Mouse (Mus musculus): ENCODE measurements around the gene Hdac7. TPM values are rescaled to one million over a fixed set of nuclear protein-coding genes. Genes with fewer than 3 reads are reported as not detected.
A peak's percentile ranks its signal among the peaks of the same experiment; 100 is the strongest.

Gene Hdac7
- polyA plus RNA-seq, 1 experiment from 2014 or later, result 33.0 TPM

DNA sequence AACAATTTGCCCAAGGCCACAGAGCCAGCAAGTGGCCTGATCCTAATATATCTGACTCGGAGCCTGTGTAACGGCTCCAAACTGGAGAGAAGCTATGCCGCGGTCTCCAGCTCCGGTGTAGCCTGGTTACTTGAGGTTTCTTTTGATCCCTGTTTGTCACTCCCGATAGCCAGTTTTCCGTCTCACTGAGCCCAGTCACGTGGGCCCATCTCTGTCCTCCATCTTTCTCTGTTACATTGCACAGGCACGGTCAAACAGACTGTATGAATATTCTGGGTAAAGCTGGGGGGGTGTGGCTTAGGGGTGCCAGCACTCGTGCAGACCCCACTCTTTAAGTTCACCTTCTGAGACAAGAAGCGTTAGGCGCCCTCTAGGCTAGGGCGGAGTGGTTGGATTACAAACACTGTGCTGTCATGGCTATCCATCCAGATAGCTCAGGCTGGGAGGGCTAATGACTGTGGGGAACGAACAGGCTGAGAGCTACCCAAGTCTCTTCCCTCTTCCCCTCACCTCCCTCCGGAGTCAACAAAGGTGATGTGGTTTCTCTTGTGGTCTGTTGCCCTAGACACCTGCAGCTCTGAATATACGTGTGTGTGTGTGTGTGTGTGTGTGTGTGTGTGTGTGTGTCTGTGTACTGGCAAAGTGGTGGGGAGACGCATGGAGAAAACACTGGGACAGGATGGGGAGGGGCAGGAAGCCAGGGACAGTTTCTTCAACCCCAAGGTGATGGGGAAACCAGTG is 8.0 kb downstream of the Hdac7 start:
- Histone ChIP-seq H3K27me3 (ENCODE audit: control insufficient read depth, insufficient read depth, low read length) (no peaks in the 10 kb centered on the region), H3K4me1 (ENCODE audit: control insufficient read depth, insufficient read depth, low read length) (peaks cover 32% of the 10 kb centered on the region), H3K27ac (ENCODE audit: low read length) (no peak overlapping the region), H3K4me2 (replicated peaks; ENCODE audit: low read depth, low read length) (no peak overlapping the region), H3K4me3 (ENCODE audit: low read depth, low read length) (no peak overlapping the region), H3K36me3 (ENCODE audit: control insufficient read depth, insufficient read depth, low read length) (no peaks in the 10 kb centered on the region), H3K9ac (replicated peaks; ENCODE audit: low read depth, low read length) (no peak overlapping the region), H3K9me3 (ENCODE audit: control insufficient read depth, low read depth, low read length) (no peaks in the 10 kb centered on the region)
- WGBS, result 50% methylated on average over 17 of the region's 17 CpGs
- ATAC-seq (ENCODE audit: insufficient number of reproducible peaks, insufficient read depth, low FRiP score, low read depth), result no peak

DNA sequence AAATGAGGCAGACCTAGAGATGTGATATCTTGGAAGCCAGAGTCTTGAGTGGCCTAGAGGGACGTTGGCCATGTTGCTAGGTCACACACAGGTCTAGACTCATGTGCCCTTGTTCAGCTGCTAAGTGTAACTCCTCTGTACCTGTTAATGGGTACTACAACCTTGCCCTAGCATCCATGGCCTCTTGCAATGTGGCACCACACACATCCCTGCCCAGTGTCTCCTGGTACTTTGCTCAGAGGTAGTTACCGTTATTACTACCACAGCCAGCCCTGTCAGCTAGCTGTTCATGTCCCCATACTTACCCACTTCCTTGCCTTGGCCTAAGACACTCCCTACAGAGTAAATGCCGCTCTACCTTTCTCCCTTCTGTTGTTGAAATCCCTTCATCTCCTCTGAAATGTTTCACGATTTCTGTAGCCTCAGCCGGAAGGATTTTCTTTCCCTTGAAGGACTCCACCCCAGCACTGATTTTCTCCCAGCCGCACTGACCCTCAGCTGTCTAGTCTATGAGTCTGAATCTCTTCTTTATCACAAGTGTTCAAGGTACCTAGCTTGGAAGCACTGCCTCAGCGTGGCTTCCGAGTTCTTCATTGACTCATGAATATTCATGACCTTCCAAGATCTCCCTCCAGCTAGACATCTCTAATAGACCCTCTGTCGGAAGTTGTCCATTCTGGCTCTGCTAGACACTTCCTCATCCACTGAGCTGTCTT is 11.4 kb downstream of the Hdac7 start:
- 69% methylated on average over 9 of the region's 9 CpGs for WGBS
- Histone ChIP-seq H3K4me1 (ENCODE audit: control insufficient read depth, insufficient read depth, low read length) (peaks cover 43% of the 10 kb centered on the region), H3K9ac (replicated peaks; ENCODE audit: low read depth, low read length) (no peak overlapping the region), H3K4me3 (ENCODE audit: low read depth, low read length) (no peak overlapping the region), H3K27ac (ENCODE audit: low read length) (peak overlapping the region; percentile 2; the same call in 1 of the 2 replicates), H3K4me2 (replicated peaks; ENCODE audit: low read depth, low read length) (peak overlapping the region; percentile 64; the same call in 1 of the 2 replicates), H3K36me3 (ENCODE audit: control insufficient read depth, insufficient read depth, low read length) (no peaks in the 10 kb centered on the region), H3K27me3 (ENCODE audit: control insufficient read depth, insufficient read depth, low read length) (no peaks in the 10 kb centered on the region), H3K9me3 (ENCODE audit: control insufficient read depth, low read depth, low read length) (no peaks in the 10 kb centered on the region)
- ATAC-seq (ENCODE audit: insufficient number of reproducible peaks, insufficient read depth, low FRiP score, low read depth), result no peak

DNA sequence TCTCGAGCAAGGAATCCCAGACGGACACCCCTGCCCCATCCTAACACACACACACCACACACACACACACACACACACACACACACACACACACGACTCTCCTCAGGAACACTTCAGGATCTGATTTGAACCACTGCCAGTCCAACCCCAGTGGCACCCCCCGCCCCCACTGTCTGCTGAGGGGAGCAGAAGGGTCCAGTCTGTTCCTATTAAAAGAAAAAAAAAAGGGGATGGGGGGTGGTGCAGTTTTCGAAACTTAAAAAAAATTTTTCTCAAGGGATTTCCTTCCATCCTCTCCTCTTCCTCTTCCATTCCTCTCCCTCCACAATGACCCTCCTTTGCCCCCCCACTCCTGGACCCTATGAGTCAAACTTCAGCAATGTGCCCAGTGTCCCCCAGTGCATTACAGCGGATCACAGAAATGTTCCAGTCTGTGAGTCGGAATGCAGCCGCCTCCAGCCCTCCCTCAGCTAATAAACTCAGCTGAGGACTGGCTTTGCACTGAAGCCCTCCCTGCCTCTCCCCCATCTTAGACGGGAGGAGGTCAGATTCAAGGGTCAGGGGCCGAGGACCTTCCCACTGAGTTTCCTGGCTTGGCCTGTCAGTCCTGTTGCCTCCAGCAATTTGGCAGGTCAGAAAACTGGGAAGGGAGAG is 12.2 kb downstream of the Hdac7 start:
- Histone ChIP-seq H3K36me3 (ENCODE audit: control insufficient read depth, insufficient read depth, low read length) (no peaks in the 10 kb centered on the region), H3K9me3 (ENCODE audit: control insufficient read depth, low read depth, low read length) (no peaks in the 10 kb centered on the region), H3K27ac (ENCODE audit: low read length) (peak overlapping the region; percentile 97), H3K9ac (replicated peaks; ENCODE audit: low read depth, low read length) (peak overlapping the region; percentile 97), H3K4me1 (ENCODE audit: control insufficient read depth, insufficient read depth, low read length) (peaks cover 40% of the 10 kb centered on the region), H3K4me2 (replicated peaks; ENCODE audit: low read depth, low read length) (peak overlapping the region; percentile 64), H3K4me3 (ENCODE audit: low read depth, low read length) (peak overlapping the region; percentile 78), H3K27me3 (ENCODE audit: control insufficient read depth, insufficient read depth, low read length) (no peaks in the 10 kb centered on the region)
- ATAC-seq (ENCODE audit: insufficient number of reproducible peaks, insufficient read depth, low FRiP score, low read depth), result no peak
- 5% methylated on average over 10 of the region's 10 CpGs for WGBS

DNA sequence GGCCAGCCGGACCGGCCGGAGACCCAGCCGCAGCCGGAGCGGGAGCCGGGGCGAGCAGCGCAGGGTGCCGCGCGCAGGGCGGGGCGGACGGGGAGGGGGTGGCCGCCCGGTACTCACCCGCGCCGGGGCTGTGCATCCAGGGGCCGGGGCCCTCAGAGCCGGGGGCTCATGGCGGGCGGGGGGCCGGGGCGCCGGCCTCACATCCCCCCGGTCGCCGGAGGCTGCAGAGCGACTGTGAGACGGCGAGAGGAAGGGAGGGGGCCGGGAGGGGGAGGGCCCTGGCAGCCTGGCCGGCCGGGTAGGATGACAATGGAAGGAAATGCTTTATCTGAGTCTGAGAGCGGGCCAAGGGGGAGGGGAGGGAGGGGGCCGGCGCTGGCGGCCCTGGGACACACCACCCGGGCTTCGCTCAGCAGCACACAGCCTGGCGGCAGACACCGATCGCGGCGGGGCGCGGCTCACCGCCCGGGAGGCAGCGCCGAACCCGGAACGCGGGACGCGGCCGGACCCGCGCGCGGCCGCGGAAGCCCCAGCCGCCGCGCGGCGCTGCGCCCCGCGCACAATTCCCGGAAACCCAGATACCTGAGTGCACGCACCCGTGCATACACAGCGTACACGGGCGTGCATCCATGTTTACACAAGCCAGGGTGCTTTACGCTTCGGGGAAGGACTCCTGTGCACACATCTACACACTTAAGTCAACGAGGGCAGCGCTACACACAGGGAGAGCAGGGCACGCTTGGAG is 12.9 kb downstream of the Hdac7 start:
- peak; percentile 85 for ATAC-seq (ENCODE audit: insufficient number of reproducible peaks, insufficient read depth, low FRiP score, low read depth)
- Histone ChIP-seq H3K4me3 (ENCODE audit: low read depth, low read length) (peak overlapping the region; percentile 78), H3K36me3 (ENCODE audit: control insufficient read depth, insufficient read depth, low read length) (no peaks in the 10 kb centered on the region), H3K4me2 (replicated peaks; ENCODE audit: low read depth, low read length) (peak overlapping the region; percentile 64), H3K27me3 (ENCODE audit: control insufficient read depth, insufficient read depth, low read length) (no peaks in the 10 kb centered on the region), H3K9ac (replicated peaks; ENCODE audit: low read depth, low read length) (peak overlapping the region; percentile 97), H3K9me3 (ENCODE audit: control insufficient read depth, low read depth, low read length) (no peaks in the 10 kb centered on the region), H3K4me1 (ENCODE audit: control insufficient read depth, insufficient read depth, low read length) (peaks cover 41% of the 10 kb centered on the region), H3K27ac (ENCODE audit: low read length) (peak overlapping the region; percentile 97)
- under 1% methylated on average over 53 of the region's 84 CpGs for WGBS

DNA sequence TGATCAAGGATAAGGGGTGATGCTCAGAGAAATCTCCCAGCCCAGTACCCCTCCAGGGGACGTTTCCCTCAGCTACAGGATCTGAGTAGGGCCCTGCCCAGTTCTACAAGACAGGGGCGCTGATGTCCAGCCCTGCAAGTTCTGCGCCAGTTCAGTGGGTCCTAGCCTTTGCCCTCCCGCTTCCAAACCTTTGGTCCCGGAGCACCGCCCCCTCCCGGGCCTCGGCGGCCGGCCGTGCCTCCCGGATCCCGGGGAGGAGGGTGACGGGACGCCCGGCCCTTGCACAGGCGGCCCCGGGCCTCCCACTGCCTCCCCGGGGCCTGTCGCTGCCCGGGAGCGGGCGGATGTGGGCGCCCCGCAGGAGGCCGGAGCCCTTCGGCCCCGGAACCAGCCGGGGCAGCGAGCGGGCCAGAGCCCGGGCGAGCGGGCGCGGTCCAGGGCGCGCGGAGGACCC is 13.5 kb downstream of the Hdac7 start:
- Histone ChIP-seq H3K4me2 (replicated peaks; ENCODE audit: low read depth, low read length) (peak overlapping the region; percentile 64), H3K9ac (replicated peaks; ENCODE audit: low read depth, low read length) (peak overlapping the region; percentile 97), H3K4me1 (ENCODE audit: control insufficient read depth, insufficient read depth, low read length) (peaks cover 47% of the 10 kb centered on the region), H3K27me3 (ENCODE audit: control insufficient read depth, insufficient read depth, low read length) (no peaks in the 10 kb centered on the region), H3K27ac (ENCODE audit: low read length) (peak overlapping the region; percentile 97), H3K4me3 (ENCODE audit: low read depth, low read length) (peak overlapping the region; percentile 78), H3K9me3 (ENCODE audit: control insufficient read depth, low read depth, low read length) (no peaks in the 10 kb centered on the region), H3K36me3 (ENCODE audit: control insufficient read depth, insufficient read depth, low read length) (no peaks in the 10 kb centered on the region)
- 0 out of 2 replicates have a peak, but pooled peaks have one; percentile 5 for ATAC-seq (ENCODE audit: insufficient number of reproducible peaks, insufficient read depth, low FRiP score, low read depth)
- WGBS, result under 1% methylated on average over 39 of the region's 39 CpGs

DNA sequence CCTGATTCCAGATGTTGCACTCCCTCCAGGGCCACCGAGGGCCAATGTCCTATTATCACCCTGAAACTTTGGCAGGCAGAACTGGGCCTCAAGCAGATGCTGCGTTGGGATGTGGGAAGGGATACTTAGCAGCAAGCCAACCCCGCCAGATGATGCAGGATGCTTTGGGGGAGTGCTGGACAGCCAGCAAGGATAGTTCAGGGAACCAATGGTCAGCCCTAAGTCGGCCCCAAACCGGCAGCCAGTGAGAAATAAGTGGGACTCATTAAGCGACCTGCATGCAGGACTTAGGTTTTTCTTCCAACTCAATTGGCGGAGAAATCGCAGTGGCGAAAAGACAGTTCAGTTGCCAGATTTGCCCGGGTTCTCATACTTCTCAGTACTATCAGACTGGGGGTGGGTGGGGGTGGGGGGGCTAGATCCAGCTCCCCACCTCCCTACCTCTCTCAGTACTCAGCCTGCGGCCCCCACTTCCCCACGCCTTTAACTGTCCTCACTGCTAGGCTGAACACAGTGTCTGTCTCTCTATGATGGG is 14.0 kb downstream of the Hdac7 start:
- Histone ChIP-seq H3K36me3 (ENCODE audit: control insufficient read depth, insufficient read depth, low read length) (no peaks in the 10 kb centered on the region), H3K4me1 (ENCODE audit: control insufficient read depth, insufficient read depth, low read length) (peaks cover 52% of the 10 kb centered on the region), H3K4me2 (replicated peaks; ENCODE audit: low read depth, low read length) (peak overlapping the region; percentile 64), H3K9ac (replicated peaks; ENCODE audit: low read depth, low read length) (peak overlapping the region; percentile 97), H3K4me3 (ENCODE audit: low read depth, low read length) (peak overlapping the region; percentile 78), H3K9me3 (ENCODE audit: control insufficient read depth, low read depth, low read length) (no peaks in the 10 kb centered on the region), H3K27ac (ENCODE audit: low read length) (peak overlapping the region; percentile 97; the same call in 1 of the 2 replicates), H3K27me3 (ENCODE audit: control insufficient read depth, insufficient read depth, low read length) (no peaks in the 10 kb centered on the region)
- 14% methylated on average over 12 of the region's 12 CpGs for WGBS
- ATAC-seq (ENCODE audit: insufficient number of reproducible peaks, insufficient read depth, low FRiP score, low read depth), result no peak

DNA sequence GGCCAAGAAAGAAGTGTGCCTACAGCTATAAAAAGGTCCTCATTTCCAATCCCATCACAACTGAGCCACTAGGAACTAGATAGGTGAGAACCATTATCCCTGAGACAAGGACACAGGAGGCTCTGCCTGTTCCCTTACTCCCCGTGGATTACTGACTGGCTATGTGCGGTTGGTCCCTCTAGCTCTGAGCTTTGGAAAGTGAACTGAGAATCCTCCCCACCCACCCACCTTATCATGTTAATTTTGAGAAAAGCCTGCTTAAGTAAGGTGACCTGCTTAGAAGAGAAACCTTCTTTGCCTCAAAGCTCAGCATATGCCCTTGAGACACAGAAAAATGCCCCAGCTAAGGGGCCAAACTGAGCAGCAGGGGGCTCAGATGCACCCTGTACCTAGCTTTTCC is 14.9 kb downstream of the Hdac7 start:
- peak overlapping the region; percentile 97; the same call in 1 of the 2 replicates for H3K27ac ChIP-seq (ENCODE audit: low read length)
- H3K9me3 ChIP-seq (ENCODE audit: control insufficient read depth, low read depth, low read length), result no peaks in the 10 kb centered on the region
- 70% methylated on average over 2 of the region's 2 CpGs for WGBS
- H3K4me3 ChIP-seq (ENCODE audit: low read depth, low read length), result peak overlapping the region; percentile 78; the same call in 1 of the 2 replicates
- peaks cover 61% of the 10 kb centered on the region for H3K4me1 ChIP-seq (ENCODE audit: control insufficient read depth, insufficient read depth, low read length)
- ATAC-seq (ENCODE audit: insufficient number of reproducible peaks, insufficient read depth, low FRiP score, low read depth), result no peak
- peak overlapping the region; percentile 64; the same call in 1 of the 2 replicates for H3K4me2 ChIP-seq (replicated peaks; ENCODE audit: low read depth, low read length)
- no peaks in the 10 kb centered on the region for H3K36me3 ChIP-seq (ENCODE audit: control insufficient read depth, insufficient read depth, low read length)
- no peaks in the 10 kb centered on the region for H3K27me3 ChIP-seq (ENCODE audit: control insufficient read depth, insufficient read depth, low read length)
- H3K9ac ChIP-seq (replicated peaks; ENCODE audit: low read depth, low read length), result no peak overlapping the region

Measured in stomach, embryonic 14.5 days (tissue).